Mouse (Mus musculus): ENCODE data around the gene Gm10160. TPM values are rescaled to one million over a fixed set of nuclear protein-coding genes. Genes with fewer than 3 reads are reported as not detected.

Gm10160 gene
- not detected in 2 replicates for polyA plus RNA-seq (2012; rRNA removed)

GRCm38 (mm10) chr7:81855694-81856093, at the start of gene Gm10160:
Gm10160 (minus strand) TSS chr7:81855794.
- Histone ChIP-seq H3K27ac (ENCODE audit: insufficient read depth, low read length) (no peak within 1 kb of the TSS), H3K27me3 (ENCODE audit: control insufficient read depth, insufficient read depth, low read length) (peaks cover 2% of the 10 kb centered on the region; the same call in 1 of the 2 replicates), H3K4me3 (replicated peaks; ENCODE audit: insufficient read depth, low read depth, low read length) (no peak within 1 kb of the TSS), H3K4me1 (ENCODE audit: control insufficient read depth, insufficient read depth, low read length) (no peaks in the 10 kb centered on the region; the same call in 1 of the 2 replicates)
- TF ChIP-seq CTCF (IDR thresholded peaks at IDR 0.05; ENCODE audit: borderline replicate concordance, insufficient read depth, low read depth, low read length) = no peak
- no peak for TF ChIP-seq POLR2A (IDR thresholded peaks at IDR 0.05; ENCODE audit: borderline replicate concordance, insufficient read depth, low read length)
- 89% methylated on average over 1 of the region's 1 CpGs for WGBS
- DNase-seq = no peak

- DNase-seq = no peak
- Histone ChIP-seq H3K27ac (ENCODE audit: insufficient read depth, low read length) (no peak overlapping the region), H3K4me1 (ENCODE audit: control insufficient read depth, insufficient read depth, low read length) (no peaks in the 10 kb centered on the region), H3K27me3 (ENCODE audit: control insufficient read depth, insufficient read depth, low read length) (no peaks in the 10 kb centered on the region), H3K4me3 (replicated peaks; ENCODE audit: insufficient read depth, low read depth, low read length) (no peak overlapping the region)
- TF ChIP-seq POLR2A (IDR thresholded peaks at IDR 0.05; ENCODE audit: borderline replicate concordance, insufficient read depth, low read length) (no peak), CTCF (IDR thresholded peaks at IDR 0.05; ENCODE audit: borderline replicate concordance, insufficient read depth, low read depth, low read length) (no peak)
- WGBS = 79% methylated on average over 2 of the region's 2 CpGs
Observed at GRCm38 (mm10) chr7:81904926-81905325, 49.3 kb upstream of the Gm10160 start.

- Histone ChIP-seq H3K4me1 (ENCODE audit: control insufficient read depth, insufficient read depth, low read length) (no peaks in the 10 kb centered on the region), H3K4me3 (replicated peaks; ENCODE audit: insufficient read depth, low read depth, low read length) (no peak overlapping the region), H3K27me3 (ENCODE audit: control insufficient read depth, insufficient read depth, low read length) (no peaks in the 10 kb centered on the region), H3K27ac (ENCODE audit: insufficient read depth, low read length) (no peak overlapping the region)
- 78% methylated on average over 4 of the region's 4 CpGs for WGBS
- DNase-seq = no peak
- no peak for TF ChIP-seq CTCF (IDR thresholded peaks at IDR 0.05; ENCODE audit: borderline replicate concordance, insufficient read depth, low read depth, low read length)
Observed at GRCm38 (mm10) chr7:81904094-81904493, 48.5 kb upstream of the Gm10160 start.

GRCm38 (mm10) chr7:81899361-81899760, 43.8 kb upstream of the Gm10160 start:
- TF ChIP-seq CTCF (IDR thresholded peaks at IDR 0.05; ENCODE audit: borderline replicate concordance, insufficient read depth, low read depth, low read length) (no peak), POLR2A (IDR thresholded peaks at IDR 0.05; ENCODE audit: borderline replicate concordance, insufficient read depth, low read length) (no peak)
- 91% methylated on average over 11 of the region's 11 CpGs for WGBS
- Histone ChIP-seq H3K27me3 (ENCODE audit: control insufficient read depth, insufficient read depth, low read length) (no peaks in the 10 kb centered on the region; the same call in 1 of the 2 replicates), H3K4me1 (ENCODE audit: control insufficient read depth, insufficient read depth, low read length) (no peaks in the 10 kb centered on the region), H3K27ac (ENCODE audit: insufficient read depth, low read length) (no peak overlapping the region), H3K4me3 (replicated peaks; ENCODE audit: insufficient read depth, low read depth, low read length) (no peak overlapping the region)
- no peak for DNase-seq

DNA sequence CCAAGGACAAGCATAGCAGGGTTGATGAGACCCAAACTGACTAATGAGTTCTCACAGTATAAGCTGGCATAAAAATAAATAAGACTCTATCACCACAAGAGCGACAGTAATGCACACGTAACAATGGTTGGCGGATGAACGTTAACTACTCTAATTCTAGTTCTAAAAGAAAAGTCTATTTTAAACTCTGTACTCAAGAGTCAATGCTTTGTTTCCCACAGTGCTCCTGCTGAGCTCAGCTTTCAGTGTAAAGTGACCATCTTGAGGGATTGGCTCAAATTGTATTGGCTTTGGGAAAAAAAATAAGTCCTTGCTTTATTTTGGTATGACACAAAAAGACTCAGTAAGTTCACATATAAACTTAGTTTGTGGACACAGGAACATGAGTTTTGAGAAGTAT, 29.5 kb upstream of the Gm10160 start:
- Histone ChIP-seq H3K27ac (ENCODE audit: insufficient read depth, low read length) (no peak overlapping the region), H3K4me1 (ENCODE audit: control insufficient read depth, insufficient read depth, low read length) (no peaks in the 10 kb centered on the region; the same call in 1 of the 2 replicates), H3K4me3 (replicated peaks; ENCODE audit: insufficient read depth, low read depth, low read length) (no peak overlapping the region), H3K27me3 (ENCODE audit: control insufficient read depth, insufficient read depth, low read length) (no peaks in the 10 kb centered on the region)
- DNase-seq = no peak
- 88% methylated on average over 4 of the region's 4 CpGs for WGBS
- no peak for TF ChIP-seq POLR2A (IDR thresholded peaks at IDR 0.05; ENCODE audit: borderline replicate concordance, insufficient read depth, low read length)
- no peak for TF ChIP-seq CTCF (IDR thresholded peaks at IDR 0.05; ENCODE audit: borderline replicate concordance, insufficient read depth, low read depth, low read length)

- H3K4me3 ChIP-seq (replicated peaks; ENCODE audit: insufficient read depth, low read depth, low read length) = no peak overlapping the region
- no peaks in the 10 kb centered on the region; the same call in 1 of the 2 replicates for H3K4me1 ChIP-seq (ENCODE audit: control insufficient read depth, insufficient read depth, low read length)
- WGBS = 63% methylated on average over 3 of the region's 3 CpGs
- H3K27me3 ChIP-seq (ENCODE audit: control insufficient read depth, insufficient read depth, low read length) = no peaks in the 10 kb centered on the region; the same call in 1 of the 2 replicates
- no peak for TF ChIP-seq CTCF (IDR thresholded peaks at IDR 0.05; ENCODE audit: borderline replicate concordance, insufficient read depth, low read depth, low read length)
- TF ChIP-seq POLR2A (IDR thresholded peaks at IDR 0.05; ENCODE audit: borderline replicate concordance, insufficient read depth, low read length) = no peak
- DNase-seq = peak in 1 of 2 experiments; percentile 30
- no peak overlapping the region for H3K27ac ChIP-seq (ENCODE audit: insufficient read depth, low read length)
Observed at GRCm38 (mm10) chr7:81881600-81881999, 26.0 kb upstream of the Gm10160 start.

DNA sequence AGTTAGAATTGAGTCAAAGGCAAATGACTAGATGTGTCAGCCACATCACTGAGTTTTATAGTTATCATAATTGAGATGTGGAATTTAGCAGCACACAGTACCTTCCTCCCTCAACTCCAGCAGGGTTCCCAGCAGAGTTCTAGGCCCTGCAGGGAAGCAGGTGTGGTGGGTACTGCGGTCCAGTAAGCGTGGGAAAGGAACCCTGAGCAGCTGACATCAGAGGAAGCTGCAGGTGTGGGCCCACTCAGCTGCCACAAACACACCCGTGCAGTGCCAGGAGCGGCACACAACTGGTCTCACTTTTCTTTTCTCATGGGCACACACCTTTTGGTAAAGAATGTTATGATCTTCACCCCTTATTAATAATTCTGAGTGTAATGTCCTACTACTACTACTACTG, 25.2 kb upstream of the Gm10160 start:
- no peak for DNase-seq
- no peak for TF ChIP-seq POLR2A (IDR thresholded peaks at IDR 0.05; ENCODE audit: borderline replicate concordance, insufficient read depth, low read length)
- no peak for TF ChIP-seq CTCF (IDR thresholded peaks at IDR 0.05; ENCODE audit: borderline replicate concordance, insufficient read depth, low read depth, low read length)
- Histone ChIP-seq H3K27ac (ENCODE audit: insufficient read depth, low read length) (no peak overlapping the region), H3K4me1 (ENCODE audit: control insufficient read depth, insufficient read depth, low read length) (no peaks in the 10 kb centered on the region; the same call in 1 of the 2 replicates), H3K4me3 (replicated peaks; ENCODE audit: insufficient read depth, low read depth, low read length) (no peak overlapping the region), H3K27me3 (ENCODE audit: control insufficient read depth, insufficient read depth, low read length) (no peaks in the 10 kb centered on the region; the same call in 1 of the 2 replicates)
- 82% methylated on average over 4 of the region's 4 CpGs for WGBS

DNA sequence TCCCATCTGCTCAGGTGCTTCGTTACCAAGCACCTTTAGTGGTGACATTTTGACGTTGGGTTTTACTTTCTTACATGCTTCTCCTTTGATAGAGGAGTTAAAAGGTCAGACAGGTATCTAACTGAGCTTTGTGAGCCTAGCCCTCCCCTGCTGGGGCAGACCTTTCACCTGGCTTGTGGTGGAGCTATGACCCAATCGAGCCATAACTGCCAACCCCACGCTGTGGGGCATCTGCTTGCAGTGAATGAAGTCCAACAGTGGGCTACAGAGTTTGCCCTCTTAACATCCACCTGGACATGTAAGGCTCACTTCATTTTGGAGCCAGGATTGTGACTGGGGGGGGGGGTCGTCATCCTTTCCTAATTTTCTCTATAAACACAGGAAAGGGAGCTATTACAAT, 24.7 kb upstream of the Gm10160 start:
- no peak for TF ChIP-seq POLR2A (IDR thresholded peaks at IDR 0.05; ENCODE audit: borderline replicate concordance, insufficient read depth, low read length)
- no peak for TF ChIP-seq CTCF (IDR thresholded peaks at IDR 0.05; ENCODE audit: borderline replicate concordance, insufficient read depth, low read depth, low read length)
- no peak for DNase-seq
- Histone ChIP-seq H3K4me3 (replicated peaks; ENCODE audit: insufficient read depth, low read depth, low read length) (no peak overlapping the region), H3K27ac (ENCODE audit: insufficient read depth, low read length) (no peak overlapping the region), H3K27me3 (ENCODE audit: control insufficient read depth, insufficient read depth, low read length) (no peaks in the 10 kb centered on the region; the same call in 1 of the 2 replicates), H3K4me1 (ENCODE audit: control insufficient read depth, insufficient read depth, low read length) (no peaks in the 10 kb centered on the region; the same call in 1 of the 2 replicates)
- WGBS = 41% methylated on average over 5 of the region's 5 CpGs

Measured in cerebellum, adult 2 months (tissue).